Mouse (Mus musculus) forebrain, postnatal 0 days (tissue): ENCODE results near the gene Cpt1b. TPM values are rescaled to one million over a fixed set of nuclear protein-coding genes. Genes with fewer than 3 reads are reported as not detected.

ENCODE experiments used
- ATAC-seq: fragments of 200-750 bp; cut with Nextera tagmentation; 2 replicates; pipeline ENCODE4 v1.8.0; 2017; ENCODE audit warnings: mild to moderate bottlenecking, moderate library complexity
- DNase-seq: peaks from one replicate; pipeline ENCODE4 v3.0.0-alpha.2; 2015
- H3K27ac ChIP-seq: fragments of 300-500 bp; sonication (generic); 2 replicates; pipeline ENCODE4 v1.5.1; 2014; ENCODE audit warnings: low read depth, mild to moderate bottlenecking, antibody characterized with exemption, low read length, moderate library complexity, mixed read lengths
- H3K27me3 ChIP-seq: fragments of 300-500 bp; sonication (generic); 2 replicates; pipeline ENCODE4 v1.6.1; 2014; ENCODE audit warnings: mild to moderate bottlenecking, low read length, mixed read lengths; ENCODE audit not compliant: insufficient read depth
- H3K36me3 ChIP-seq: fragments of 300-500 bp; sonication (generic); 2 replicates; pipeline ENCODE4 v1.6.1; 2014; ENCODE audit warnings: mild to moderate bottlenecking, moderate library complexity; ENCODE audit not compliant: insufficient read depth
- H3K4me1 ChIP-seq: fragments of 300-500 bp; sonication (generic); 2 replicates; pipeline ENCODE4 v1.6.1; 2014; ENCODE audit warnings: antibody characterized with exemption; ENCODE audit not compliant: insufficient read depth
- H3K4me2 ChIP-seq: fragments of 300-500 bp; sonication (generic); 2 replicates; pipeline ENCODE4 v1.6.1; 2014; ENCODE audit warnings: low read depth, mild to moderate bottlenecking, moderate library complexity
- H3K4me3 ChIP-seq: fragments of 300-500 bp; sonication (generic); 2 replicates; pipeline ENCODE4 v1.5.1; 2014; ENCODE audit warnings: low read depth, low read length, mixed read lengths
- H3K9ac ChIP-seq: fragments of 300-500 bp; sonication (generic); 2 replicates; pipeline ENCODE4 v1.6.1; 2014; ENCODE audit warnings: mild to moderate bottlenecking
- H3K9me3 ChIP-seq: fragments of 300-500 bp; sonication (generic); 2 replicates; pipeline ENCODE4 v1.6.1; 2016; ENCODE audit warnings: low read length
- CTCF ChIP-seq: sonication (generic); IDR thresholded peaks from 2 replicates; pipeline ENCODE4 v1.5.1; 2016; ENCODE audit warnings: antibody characterized with exemption, control low read depth, low read depth
- WGBS: fragments of 180-500 bp; shearing (Covaris S2); extraction: QIAGEN DNeasy Blood & Tissue Kit; methylation state at CpG from one replicate; pipeline ENCODE4 v1.1.7; 2014; 5-methylcytosine and 5-hydroxymethylcytosine counted together
- polyA plus RNA-seq: library from polyadenylated mRNA; unstranded; fragments of >200 nt; fragmentation: Nextera tagmentation; extraction: Ambion mirVana; gene quantifications from 2 replicates; pipeline ENCODE4 v1.2.1, GENCODE M21; 2015
- total RNA-seq: library from RNA; depleted of rRNA; stranded (reverse); fragments of >200 nt; gene quantifications from 2 replicates; pipeline ENCODE4 v1.2.3, GENCODE M21; 2014

Cpt1b gene
- total and polyA plus RNA-seq, 2 experiments from 2014 or later = 1.3 to 5.0 TPM

DNA sequence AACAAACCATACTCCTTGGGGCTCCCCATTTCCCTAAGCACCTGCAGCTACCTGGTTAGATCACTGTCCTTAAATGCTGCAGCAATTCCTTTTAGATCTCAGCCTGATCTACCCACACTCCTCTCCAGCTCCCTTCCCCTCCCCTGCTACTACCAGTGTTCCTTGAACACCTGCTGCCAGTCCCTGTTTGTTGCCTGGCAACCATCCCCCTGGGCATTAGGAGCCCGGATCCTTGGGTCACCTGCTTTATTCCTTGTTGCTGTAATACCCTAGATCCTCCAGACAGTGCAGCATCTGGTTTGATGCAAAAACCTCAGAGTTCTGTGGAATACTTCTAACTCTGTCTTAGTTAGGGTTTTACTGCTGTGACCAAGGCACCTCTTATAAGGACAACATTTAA lies 39.4 kb upstream of the Cpt1b start:
- H3K27me3 ChIP-seq = no peaks in the 10 kb centered on the region
- no peak overlapping the region for H3K4me2 ChIP-seq
- ATAC-seq = peak; percentile 71
- H3K36me3 ChIP-seq = peaks cover 29% of the 10 kb centered on the region
- no peak overlapping the region for H3K9ac ChIP-seq
- peak; percentile 26 for DNase-seq
- no peaks in the 10 kb centered on the region for H3K4me1 ChIP-seq
- H3K4me3 ChIP-seq = no peak overlapping the region
- TF ChIP-seq CTCF = no peak
- WGBS = 0% methylated on average over 1 of the region's 1 CpGs
- H3K9me3 ChIP-seq = no peaks in the 10 kb centered on the region
- H3K27ac ChIP-seq = no peak overlapping the region

- Histone ChIP-seq H3K4me3 (no peak overlapping the region), H3K4me2 (no peak overlapping the region), H3K36me3 (peaks cover 41% of the 10 kb centered on the region), H3K27me3 (no peaks in the 10 kb centered on the region), H3K9me3 (no peaks in the 10 kb centered on the region), H3K4me1 (no peaks in the 10 kb centered on the region), H3K27ac (no peak overlapping the region), H3K9ac (no peak overlapping the region)
- ATAC-seq (0 out of 2 replicates have a peak, but pooled peaks have one; percentile 29), DNase-seq (no peak)
- 70% methylated on average over 5 of the region's 5 CpGs for WGBS
- TF ChIP-seq CTCF = no peak
Measured at GRCm38 (mm10) chr15:89463334-89464235, 37.9 kb upstream of the Cpt1b start.

DNA sequence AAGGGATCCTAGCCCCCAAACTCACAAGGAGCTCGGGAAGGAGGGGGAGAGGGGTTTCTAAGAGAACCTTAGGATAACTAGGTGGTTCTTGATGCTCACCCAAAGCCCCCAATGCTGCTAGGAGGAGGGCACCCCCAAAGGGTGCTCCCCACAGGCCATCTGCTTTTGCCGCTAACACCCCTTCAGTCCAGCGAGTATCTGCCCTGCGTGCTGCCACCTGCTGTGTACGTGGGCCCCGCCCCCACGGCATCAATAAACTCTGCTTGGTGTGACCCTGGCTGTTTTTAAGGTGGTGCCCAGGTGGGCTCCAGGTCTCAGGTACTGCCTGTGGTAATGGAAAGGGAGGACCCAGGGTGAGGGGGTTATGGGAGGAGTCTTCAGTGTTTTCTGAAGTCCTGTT lies 36.5 kb upstream of the Cpt1b start:
- no peak for TF ChIP-seq CTCF
- Histone ChIP-seq H3K9ac (no peak overlapping the region), H3K36me3 (peaks cover 55% of the 10 kb centered on the region), H3K4me1 (no peaks in the 10 kb centered on the region), H3K9me3 (no peaks in the 10 kb centered on the region), H3K27ac (no peak overlapping the region), H3K27me3 (no peaks in the 10 kb centered on the region), H3K4me2 (no peak overlapping the region), H3K4me3 (no peak overlapping the region)
- DNase-seq (no peak), ATAC-seq (no peak)
- WGBS = 89% methylated on average over 7 of the region's 7 CpGs

DNA sequence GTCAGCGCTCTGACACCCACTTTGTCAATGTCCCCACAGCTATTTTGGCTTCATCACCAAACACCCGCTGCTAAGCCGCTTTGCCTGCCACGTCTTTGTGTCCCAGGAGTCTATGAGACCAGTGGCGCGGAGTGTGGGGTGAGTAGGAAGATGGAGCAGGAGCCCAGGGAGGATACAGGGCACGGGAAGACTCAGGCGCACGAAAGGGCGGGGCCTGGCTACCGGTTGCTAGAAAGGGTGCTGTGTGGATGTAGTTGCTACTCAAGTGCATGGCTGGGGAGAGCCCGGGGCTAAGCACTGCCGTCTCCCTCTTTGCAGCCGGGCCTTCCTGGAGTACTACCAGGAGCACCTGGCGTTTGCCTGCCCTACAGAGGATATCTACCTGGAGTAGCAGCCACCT lies 35.7 kb upstream of the Cpt1b start:
- H3K9ac ChIP-seq = no peak overlapping the region
- 87% methylated on average over 15 of the region's 15 CpGs for WGBS
- H3K27me3 ChIP-seq = no peaks in the 10 kb centered on the region
- no peak overlapping the region for H3K4me2 ChIP-seq
- DNase-seq (no peak), ATAC-seq (no peak)
- no peak overlapping the region for H3K4me3 ChIP-seq
- no peaks in the 10 kb centered on the region for H3K9me3 ChIP-seq
- TF ChIP-seq CTCF = no peak
- H3K4me1 ChIP-seq = no peaks in the 10 kb centered on the region
- H3K27ac ChIP-seq = no peak overlapping the region
- peaks cover 64% of the 10 kb centered on the region for H3K36me3 ChIP-seq

DNA sequence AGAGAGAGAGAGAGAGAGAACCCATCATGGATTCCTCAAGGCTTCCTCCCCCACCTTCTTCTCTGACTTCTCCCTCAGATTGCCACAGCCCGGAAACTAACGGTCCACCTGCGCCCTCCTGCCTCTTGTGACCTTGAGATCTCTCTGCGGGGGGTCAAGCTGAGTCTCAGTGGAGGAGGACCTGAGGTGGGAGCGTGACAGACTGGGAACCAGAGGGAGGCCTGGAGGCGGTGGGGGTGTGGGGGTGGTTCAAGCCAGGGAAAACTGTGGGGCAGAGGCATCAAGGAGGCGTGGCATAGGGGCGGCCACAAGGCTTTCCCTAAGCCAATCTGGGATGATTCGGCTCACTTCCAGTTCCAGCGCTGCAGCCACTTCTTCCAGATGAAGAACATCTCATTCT lies 34.6 kb upstream of the Cpt1b start:
- TF ChIP-seq CTCF = no peak
- Histone ChIP-seq H3K4me1 (peaks cover 3% of the 10 kb centered on the region; the same call in 1 of the 2 replicates), H3K9ac (no peak overlapping the region), H3K27ac (no peak overlapping the region), H3K4me3 (no peak overlapping the region), H3K27me3 (no peaks in the 10 kb centered on the region), H3K9me3 (no peaks in the 10 kb centered on the region), H3K4me2 (no peak overlapping the region), H3K36me3 (peaks cover 64% of the 10 kb centered on the region)
- no peak for ATAC-seq
- no peak for DNase-seq
- 88% methylated on average over 10 of the region's 10 CpGs for WGBS

- no peak for TF ChIP-seq CTCF
- WGBS = 93% methylated on average over 7 of the region's 7 CpGs
- Histone ChIP-seq H3K9ac (no peak overlapping the region), H3K4me1 (peaks cover 7% of the 10 kb centered on the region), H3K27ac (no peak overlapping the region), H3K9me3 (no peaks in the 10 kb centered on the region), H3K27me3 (no peaks in the 10 kb centered on the region), H3K4me2 (no peak overlapping the region), H3K36me3 (peaks cover 64% of the 10 kb centered on the region), H3K4me3 (no peak overlapping the region)
- no peak for ATAC-seq
- no peak for DNase-seq
Measured at GRCm38 (mm10) chr15:89459821-89460220, 34.2 kb upstream of the Cpt1b start.

DNA sequence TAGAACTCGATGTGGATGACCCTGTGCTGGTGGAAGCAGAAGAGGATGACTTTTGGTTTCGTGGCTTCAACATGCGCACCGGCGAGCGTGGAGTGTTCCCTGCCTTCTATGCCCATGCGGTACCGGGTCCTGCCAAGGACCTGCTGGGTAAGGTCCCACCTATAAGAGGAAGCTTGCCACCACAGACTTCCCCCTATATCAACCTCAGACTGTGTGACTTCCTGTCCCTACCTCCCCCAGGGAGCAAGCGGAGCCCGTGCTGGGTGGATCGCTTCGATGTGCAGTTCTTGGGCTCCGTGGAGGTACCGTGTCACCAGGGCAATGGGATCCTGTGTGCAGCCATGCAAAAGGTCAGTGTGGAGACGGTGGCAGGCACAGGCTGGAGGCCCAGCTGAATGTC lies 33.3 kb upstream of the Cpt1b start:
- no peak for ATAC-seq
- Histone ChIP-seq H3K27ac (no peak overlapping the region), H3K9ac (no peak overlapping the region), H3K4me3 (no peak overlapping the region), H3K36me3 (peaks cover 64% of the 10 kb centered on the region), H3K9me3 (no peaks in the 10 kb centered on the region), H3K4me1 (peaks cover 8% of the 10 kb centered on the region), H3K4me2 (no peak overlapping the region), H3K27me3 (no peaks in the 10 kb centered on the region)
- WGBS = 98% methylated on average over 15 of the region's 15 CpGs
- DNase-seq = no peak
- no peak for TF ChIP-seq CTCF
